Mouse (Mus musculus): ENCODE measurements around the gene Mbnl2. TPM values are rescaled to one million over a fixed set of nuclear protein-coding genes. Genes with fewer than 3 reads are reported as not detected.

Gene Mbnl2
- total and polyA plus RNA-seq, 3 experiments = 23.8 to 28.9 (median 23.9) TPM

DNA sequence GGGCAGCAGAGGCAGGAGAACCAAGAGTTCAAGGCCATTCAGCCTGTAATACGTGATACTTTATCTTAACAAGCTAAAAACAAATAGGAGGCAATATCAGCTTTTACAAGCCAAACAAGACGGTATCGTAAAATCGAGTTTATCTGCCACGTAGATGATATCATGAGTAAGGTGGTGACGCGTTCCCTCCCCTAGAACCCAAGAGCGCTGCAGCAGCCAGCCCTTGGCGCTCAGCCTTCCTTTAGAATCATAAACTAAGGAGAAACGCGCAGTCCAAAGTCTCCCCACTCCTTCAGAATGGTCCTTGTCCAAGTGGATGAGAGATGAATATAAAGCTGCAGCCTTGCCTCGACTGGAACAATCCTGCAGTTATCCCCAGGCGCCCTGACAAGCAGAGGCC lies 166.4 kb downstream of the Mbnl2 start:
- Histone ChIP-seq H3K27me3 (replicated peaks) (no peaks in the 10 kb centered on the region), H3K36me3 (replicated peaks in 1 of 2; ENCODE audit: control insufficient read depth in 1 of 2, insufficient read depth in 1 of 2, low read length in 1 of 2) (peaks cover 0 to 3% of the 10 kb centered on the region in 2 experiments), H3K4me2 (ENCODE audit: insufficient read depth, low read depth, poor library complexity, severe bottlenecking) (no peak overlapping the region), H3K4me1 (ENCODE audit: control insufficient read depth in 1 of 2, insufficient read depth in 2 of 2) (no peaks in the 10 kb centered on the region), H3K9me3 (replicated peaks; ENCODE audit: low read length) (no peaks in the 10 kb centered on the region), H3K4me3 (replicated peaks in 1 of 3; ENCODE audit: low read depth in 2 of 3, low read length in 2 of 3, poor library complexity in 1 of 3) (no peak overlapping the region), H3K79me2 (replicated peaks; ENCODE audit: control insufficient read depth, extremely low read depth, insufficient read depth, poor library complexity, severe bottlenecking) (no peaks in the 10 kb centered on the region), H3K9ac (ENCODE audit: insufficient read depth, low read depth) (no peak overlapping the region), H3K27ac (ENCODE audit: insufficient read depth, low read depth) (no peak overlapping the region)
- dilution Hi-C loops (cut with MboI; ENCODE audit: extremely low pct_ligation_motif_present, extremely low pct_unique_long_range_greater_than_20kb, low sequenced_read_pairs) (no loop called here), in situ Hi-C loops (cut with MboI; ENCODE audit: low pct_ligation_motif_present, low pct_unique_long_range_greater_than_20kb, low sequenced_read_pairs) (no loop called here)
- TF ChIP-seq MXI1 (IDR thresholded peaks at IDR 0.05; ENCODE audit: low read depth, low read length) (no peak), USF2 (conservative IDR thresholded peaks at IDR 0.05; ENCODE audit: low read depth, low read length) (no peak), ZNF384 (IDR thresholded peaks at IDR 0.05; ENCODE audit: low read depth, low read length) (no peak), CTCF (conservative IDR thresholded peaks at IDR 0.05 in 1 of 2, IDR thresholded peaks at IDR 0.05 in 1 of 2; ENCODE audit: low read depth in 2 of 2, low read length in 2 of 2) (no peak), EP300 (IDR thresholded peaks at IDR 0.05; ENCODE audit: low read length) (no peak), MEF2A (IDR thresholded peaks at IDR 0.05; ENCODE audit: borderline replicate concordance, low read depth, low read length) (no peak), E2F4 (IDR thresholded peaks at IDR 0.05; ENCODE audit: insufficient replicate concordance, low read depth, low read length) (no peak), BHLHE40 (IDR thresholded peaks at IDR 0.05; ENCODE audit: low read depth, low read length) (no peak), ZC3H11A (IDR thresholded peaks at IDR 0.05; ENCODE audit: low read depth, low read length) (no peak), NRF1 (IDR thresholded peaks at IDR 0.05; ENCODE audit: low read depth, low read length) (no peak), CHD1 (IDR thresholded peaks at IDR 0.05; ENCODE audit: low read depth, low read length) (no peak), POLR2AphosphoS2 (IDR thresholded peaks at IDR 0.05; ENCODE audit: low read depth, low read length) (no peak), SIN3A (IDR thresholded peaks at IDR 0.05; ENCODE audit: low read length) (no peak), TBP (conservative IDR thresholded peaks at IDR 0.05; ENCODE audit: low read depth, low read length) (no peak), ZKSCAN1 (IDR thresholded peaks at IDR 0.05; ENCODE audit: borderline replicate concordance, low read depth, low read length) (no peak), MAFK (IDR thresholded peaks at IDR 0.05; ENCODE audit: insufficient replicate concordance, low read length) (no peak), ELF1 (IDR thresholded peaks at IDR 0.05; ENCODE audit: low read depth, low read length) (no peak), RAD21 (IDR thresholded peaks at IDR 0.05; ENCODE audit: low read depth, low read length) (no peak), TCF12 (IDR thresholded peaks at IDR 0.05; ENCODE audit: low read depth, low read length) (no peak), POLR2A (IDR thresholded peaks at IDR 0.05; ENCODE audit: low read depth, low read length) (no peak)
- no peak for DNase-seq (ENCODE audit: extremely low read depth)

DNA sequence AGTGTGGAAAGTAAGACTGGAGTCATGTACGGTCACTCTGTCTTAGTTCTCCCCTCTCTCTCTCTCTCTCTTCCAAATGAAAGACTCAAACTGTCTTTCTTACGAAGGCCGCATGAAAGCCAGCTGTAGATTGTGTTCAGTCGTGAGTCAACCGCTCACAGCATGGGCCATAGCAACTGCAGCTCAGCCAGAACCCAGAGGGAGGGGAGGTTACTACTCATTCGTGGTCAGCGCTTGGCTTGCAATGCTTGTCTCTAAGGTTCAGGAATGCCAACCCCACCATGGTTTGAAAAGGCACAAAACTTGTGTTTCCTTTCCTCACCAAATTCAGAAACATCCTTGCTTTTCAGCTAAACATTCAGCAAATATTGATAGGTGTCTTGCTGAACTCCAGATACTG lies 178.8 kb downstream of the Mbnl2 start:
- dilution Hi-C loops (cut with MboI; ENCODE audit: extremely low pct_ligation_motif_present, extremely low pct_unique_long_range_greater_than_20kb, low sequenced_read_pairs) (no loop called here), in situ Hi-C loops (cut with MboI; ENCODE audit: low pct_ligation_motif_present, low pct_unique_long_range_greater_than_20kb, low sequenced_read_pairs) (no loop called here)
- no peak overlapping the region for H3K4me3 ChIP-seq (replicated peaks in 1 of 3; ENCODE audit: low read depth in 2 of 3, low read length in 2 of 3, poor library complexity in 1 of 3)
- H3K79me2 ChIP-seq (replicated peaks; ENCODE audit: control insufficient read depth, extremely low read depth, insufficient read depth, poor library complexity, severe bottlenecking) = no peaks in the 10 kb centered on the region
- H3K27me3 ChIP-seq (replicated peaks) = no peaks in the 10 kb centered on the region
- no peak for DNase-seq (ENCODE audit: extremely low read depth)
- H3K4me1 ChIP-seq (ENCODE audit: control insufficient read depth in 1 of 2, insufficient read depth in 2 of 2) = no peaks in the 10 kb centered on the region
- no peak overlapping the region for H3K27ac ChIP-seq (ENCODE audit: insufficient read depth, low read depth)
- H3K9ac ChIP-seq (ENCODE audit: insufficient read depth, low read depth) = no peak overlapping the region
- no peaks in the 10 kb centered on the region for H3K36me3 ChIP-seq (replicated peaks in 1 of 2; ENCODE audit: control insufficient read depth in 1 of 2, insufficient read depth in 1 of 2, low read length in 1 of 2)
- H3K9me3 ChIP-seq (replicated peaks; ENCODE audit: low read length) = peaks cover 4% of the 10 kb centered on the region
- TF ChIP-seq MAX (IDR thresholded peaks at IDR 0.05; ENCODE audit: low read length) (no peak), PAX5 (IDR thresholded peaks at IDR 0.05; ENCODE audit: low read length) (no peak), POLR2AphosphoS2 (IDR thresholded peaks at IDR 0.05; ENCODE audit: low read depth, low read length) (no peak), JUND (conservative IDR thresholded peaks at IDR 0.05; ENCODE audit: low read depth, low read length) (no peak), USF1 (IDR thresholded peaks at IDR 0.05; ENCODE audit: low read depth, low read length) (no peak), RAD21 (IDR thresholded peaks at IDR 0.05; ENCODE audit: low read depth, low read length) (no peak), JUN (IDR thresholded peaks at IDR 0.05; ENCODE audit: insufficient read depth, low read depth, low read length) (no peak), CTCF (conservative IDR thresholded peaks at IDR 0.05 in 1 of 2, IDR thresholded peaks at IDR 0.05 in 1 of 2; ENCODE audit: low read depth in 2 of 2, low read length in 2 of 2) (no peak), ZC3H11A (IDR thresholded peaks at IDR 0.05; ENCODE audit: low read depth, low read length) (no peak), MXI1 (IDR thresholded peaks at IDR 0.05; ENCODE audit: low read depth, low read length) (no peak), E2F4 (IDR thresholded peaks at IDR 0.05; ENCODE audit: insufficient replicate concordance, low read depth, low read length) (no peak), BHLHE40 (IDR thresholded peaks at IDR 0.05; ENCODE audit: low read depth, low read length) (no peak), MAFK (IDR thresholded peaks at IDR 0.05; ENCODE audit: insufficient replicate concordance, low read length) (no peak), UBTF (IDR thresholded peaks at IDR 0.05; ENCODE audit: low read depth, low read length) (no peak), TBP (conservative IDR thresholded peaks at IDR 0.05; ENCODE audit: low read depth, low read length) (no peak)
- no peak overlapping the region for H3K4me2 ChIP-seq (ENCODE audit: insufficient read depth, low read depth, poor library complexity, severe bottlenecking)

Data from CH12.LX (cell line).